In genomic region chr5:112296404-112297181, GRCm38 (mm10) we compare ENCODE assay signal across 11 mouse cellular contexts. TPM values are rescaled to one million over a fixed set of nuclear protein-coding genes. Genes with fewer than 3 reads are reported as not detected.
DNase-seq lines count a peak whose midpoint lies in the region; ATAC-seq and TF ChIP-seq lines count a peak whose summit lies in the region.
"Had no signal": no experiment of that assay in that cellular context is flagged by ENCODE, and none has a peak within 500 bp of the region (broad histone marks: within the 10 kb centered on the region; RNA-seq: fewer than 3 reads in every experiment).

No protein-coding gene starts in this region.

- no peak overlapping the region for H3K9ac ChIP-seq in neural tube, embryonic 13.5 days
- no peak overlapping the region for H3K9ac ChIP-seq in hindbrain, postnatal 0 days (replicated peaks; ENCODE audit: low read length)
- H3K9ac ChIP-seq in stomach, embryonic 15.5 days: no peak overlapping the region
- H3K9ac ChIP-seq in forebrain, embryonic 15.5 days (replicated peaks): no peak overlapping the region
- H3K9ac ChIP-seq: midbrain, embryonic 12.5 days had no signal

- peaks cover 44% of the 10 kb centered on the region for H3K4me1 ChIP-seq in neural tube, embryonic 13.5 days (replicated peaks)
- peaks cover 8% of the 10 kb centered on the region; the same call in 1 of the 2 replicates for H3K4me1 ChIP-seq in hindbrain, postnatal 0 days (ENCODE audit: insufficient read depth, low read length)
- peaks cover 37% of the 10 kb centered on the region for H3K4me1 ChIP-seq in stomach, embryonic 15.5 days
- 0 out of 2 replicates have a peak, but pooled peaks cover 8% of the 10 kb centered on the region for H3K4me1 ChIP-seq in forebrain, embryonic 15.5 days

- H3K27me3 ChIP-seq in neural tube, embryonic 13.5 days: no peaks in the 10 kb centered on the region
- H3K27me3 ChIP-seq in hindbrain, postnatal 0 days (ENCODE audit: insufficient read depth, low read length): no peaks in the 10 kb centered on the region
- no peaks in the 10 kb centered on the region for H3K27me3 ChIP-seq in stomach, embryonic 15.5 days (replicated peaks)
- no peaks in the 10 kb centered on the region for H3K27me3 ChIP-seq in forebrain, embryonic 15.5 days
- H3K27me3 ChIP-seq: midbrain, embryonic 12.5 days; Patski had no signal

- H3K9me3 ChIP-seq in neural tube, embryonic 13.5 days: no peaks in the 10 kb centered on the region
- H3K9me3 ChIP-seq in hindbrain, postnatal 0 days (ENCODE audit: low read length): no peaks in the 10 kb centered on the region
- no peaks in the 10 kb centered on the region for H3K9me3 ChIP-seq in stomach, embryonic 15.5 days
- no peaks in the 10 kb centered on the region for H3K9me3 ChIP-seq in forebrain, embryonic 15.5 days
- H3K9me3 ChIP-seq: midbrain, embryonic 12.5 days had no signal

- ATAC-seq in neural tube, embryonic 13.5 days (ENCODE audit: low read depth): no peak
- no peak for ATAC-seq in hindbrain, postnatal 0 days
- ATAC-seq in stomach, embryonic 15.5 days (ENCODE audit: insufficient read depth, low FRiP score, low read depth): peak; percentile 17; the same call in 1 of the 2 replicates
- no peak for ATAC-seq in forebrain, embryonic 15.5 days (replicated peaks)
- ATAC-seq: Patski had no signal

- peak; percentile 42 for DNase-seq in heart, postnatal 4 days
- no peak for DNase-seq in heart, postnatal 36 days
- DNase-seq in neural tube, embryonic 10.5 days (ENCODE audit: extremely low spot score, low spot score): no peak
- DNase-seq in hindbrain, postnatal 0 days (ENCODE audit: low spot score): no peak
- DNase-seq in T-cell, adult 2 months (ENCODE audit: low spot score): no peak
- DNase-seq: cerebellum, adult 9-10 months had no signal

- intact Hi-C loops in heart, postnatal 36 days (cut with DNase I): no loop called here

- 0 out of 2 replicates have a peak overlapping the region, but pooled peaks have one; percentile 9 for H3K27ac ChIP-seq in neural tube, embryonic 13.5 days (replicated peaks)
- peak overlapping the region; percentile 8; the same call in 1 of the 2 replicates for H3K27ac ChIP-seq in hindbrain, postnatal 0 days
- peak overlapping the region; percentile 59 for H3K27ac ChIP-seq in stomach, embryonic 15.5 days
- no peak overlapping the region for H3K27ac ChIP-seq in forebrain, embryonic 15.5 days (replicated peaks)
- H3K27ac ChIP-seq: midbrain, embryonic 12.5 days had no signal

- WGBS in neural tube, embryonic 13.5 days: 78% methylated on average over 6 of the region's 6 CpGs
- whole genome bisulfite sequencing in hindbrain, postnatal 0 days: 53% methylated on average over 6 of the region's 6 CpGs
- 69% methylated on average over 6 of the region's 6 CpGs for WGBS in stomach, embryonic 15.5 days
- WGBS in forebrain, embryonic 15.5 days: 63% methylated on average over 6 of the region's 6 CpGs

- no peak for TF ChIP-seq CTCF in hindbrain, postnatal 0 days (IDR thresholded peaks at IDR 0.05; ENCODE audit: low read depth)

- no peaks in the 10 kb centered on the region for H3K36me3 ChIP-seq in neural tube, embryonic 13.5 days
- no peaks in the 10 kb centered on the region for H3K36me3 ChIP-seq in hindbrain, postnatal 0 days (ENCODE audit: insufficient read depth, low read length)
- H3K36me3 ChIP-seq in stomach, embryonic 15.5 days: no peaks in the 10 kb centered on the region
- H3K36me3 ChIP-seq in forebrain, embryonic 15.5 days: no peaks in the 10 kb centered on the region
- H3K36me3 ChIP-seq: midbrain, embryonic 12.5 days had no signal

- no peak overlapping the region for H3K4me3 ChIP-seq in neural tube, embryonic 13.5 days
- no peak overlapping the region for H3K4me3 ChIP-seq in hindbrain, postnatal 0 days (ENCODE audit: low read length)
- H3K4me3 ChIP-seq in stomach, embryonic 15.5 days (replicated peaks): no peak overlapping the region
- no peak overlapping the region for H3K4me3 ChIP-seq in forebrain, embryonic 15.5 days
- H3K4me3 ChIP-seq: midbrain, embryonic 12.5 days had no signal

- no peak overlapping the region for H3K4me2 ChIP-seq in neural tube, embryonic 13.5 days
- H3K4me2 ChIP-seq in hindbrain, postnatal 0 days (ENCODE audit: low read depth, low read length): no peak overlapping the region
- H3K4me2 ChIP-seq in stomach, embryonic 15.5 days: no peak overlapping the region
- H3K4me2 ChIP-seq in forebrain, embryonic 15.5 days (replicated peaks): no peak overlapping the region
- H3K4me2 ChIP-seq: midbrain, embryonic 12.5 days had no signal

RNA-seq across cellular contexts. Expression of gene Tpst2, which starts 20.1 kb away (rescaled TPM):
- 10 to 100 TPM; 44.4 to 45.6 TPM for total RNA-seq in heart, postnatal 4 days (2021)
- 10 to 100 TPM; 39.1 to 42.0 TPM for total RNA-seq in heart, postnatal 36 days (2021)
- polyA plus RNA-seq in neural tube, embryonic 13.5 days (2015; fragmentation: Nextera tagmentation; extraction: Ambion mirVana): 28.9 and 29.5 TPM in 2 replicates
- total RNA-seq in hindbrain, postnatal 0 days (2014; rRNA removed): 46.9 and 57.0 TPM in 2 replicates
- polyA plus RNA-seq in hindbrain, postnatal 0 days (2015; fragmentation: Nextera tagmentation; extraction: Ambion mirVana): 34.4 and 37.0 TPM in 2 replicates
- 40.8 and 44.4 TPM in 2 replicates for polyA plus RNA-seq in stomach, embryonic 15.5 days (2015; fragmentation: Nextera tagmentation; extraction: Ambion mirVana)
- polyA plus RNA-seq in forebrain, embryonic 15.5 days (2015; fragmentation: Nextera tagmentation; extraction: Ambion mirVana): 28.8 and 29.5 TPM in 2 replicates

RNA-seq across cellular contexts. Expression of gene Tfip11, which starts 29.6 kb away (rescaled TPM):
- total RNA-seq in heart, postnatal 4 days (2021): 10 to 100 TPM; 20.3 to 20.5 TPM
- 10 to 100 TPM; 17.9 to 21.7 TPM for total RNA-seq in heart, postnatal 36 days (2021)
- 29.7 and 34.2 TPM in 2 replicates for polyA plus RNA-seq in neural tube, embryonic 13.5 days (2015; fragmentation: Nextera tagmentation; extraction: Ambion mirVana)
- total RNA-seq in hindbrain, postnatal 0 days (2014; rRNA removed): 16.5 and 20.2 TPM in 2 replicates
- 24.3 and 24.4 TPM in 2 replicates for polyA plus RNA-seq in hindbrain, postnatal 0 days (2015; fragmentation: Nextera tagmentation; extraction: Ambion mirVana)
- polyA plus RNA-seq in stomach, embryonic 15.5 days (2015; fragmentation: Nextera tagmentation; extraction: Ambion mirVana): 23.3 and 25.3 TPM in 2 replicates
- 33.9 and 34.4 TPM in 2 replicates for polyA plus RNA-seq in forebrain, embryonic 15.5 days (2015; fragmentation: Nextera tagmentation; extraction: Ambion mirVana)

RNA-seq across cellular contexts. Expression of gene Crybb1, which starts 41.0 kb away (rescaled TPM):
- total RNA-seq in heart, postnatal 4 days (2021): not detected
- total RNA-seq in heart, postnatal 36 days (2021): 1 to 10 TPM in 1 of 2 experiments, under 1 TPM in 1; 0.80 to 3.4 TPM
- polyA plus RNA-seq in neural tube, embryonic 13.5 days (2015; fragmentation: Nextera tagmentation; extraction: Ambion mirVana): 4.5 and 7.6 TPM in 2 replicates
- 8.0 and 11.7 TPM in 2 replicates for total RNA-seq in hindbrain, postnatal 0 days (2014; rRNA removed)
- polyA plus RNA-seq in hindbrain, postnatal 0 days (2015; fragmentation: Nextera tagmentation; extraction: Ambion mirVana): 14.2 and 14.6 TPM in 2 replicates
- polyA plus RNA-seq in stomach, embryonic 15.5 days (2015; fragmentation: Nextera tagmentation; extraction: Ambion mirVana): 4.0 TPM in 2 replicates
- 5.4 and 5.5 TPM in 2 replicates for polyA plus RNA-seq in forebrain, embryonic 15.5 days (2015; fragmentation: Nextera tagmentation; extraction: Ambion mirVana)
- polyA plus RNA-seq: Patski had no signal

RNA-seq across cellular contexts. Expression of gene Cryba4, which starts 44.3 kb away (rescaled TPM):
- total RNA-seq in heart, postnatal 4 days (2021): 1 to 10 TPM; 1.7 to 2.3 TPM
- total RNA-seq in heart, postnatal 36 days (2021): 1 to 10 TPM; 6.0 to 9.8 TPM
- 3.4 and 4.0 TPM in 2 replicates for polyA plus RNA-seq in neural tube, embryonic 13.5 days (2015; fragmentation: Nextera tagmentation; extraction: Ambion mirVana)
- total RNA-seq in hindbrain, postnatal 0 days (2014; rRNA removed): 0.26 and 1.8 TPM in 2 replicates
- 1.6 and 2.4 TPM in 2 replicates for polyA plus RNA-seq in hindbrain, postnatal 0 days (2015; fragmentation: Nextera tagmentation; extraction: Ambion mirVana)
- 1.7 TPM in 2 replicates for polyA plus RNA-seq in stomach, embryonic 15.5 days (2015; fragmentation: Nextera tagmentation; extraction: Ambion mirVana)
- 1.6 and 1.8 TPM in 2 replicates for polyA plus RNA-seq in forebrain, embryonic 15.5 days (2015; fragmentation: Nextera tagmentation; extraction: Ambion mirVana)
- polyA plus RNA-seq: Patski had no signal

RNA-seq across cellular contexts. Expression of gene Srrd, which starts 46.2 kb away (rescaled TPM):
- 10 to 100 TPM; 11.5 to 14.6 TPM for total RNA-seq in heart, postnatal 4 days (2021)
- total RNA-seq in heart, postnatal 36 days (2021): 1 to 10 TPM; 6.5 to 7.0 TPM
- 53.9 and 54.4 TPM in 2 replicates for polyA plus RNA-seq in neural tube, embryonic 13.5 days (2015; fragmentation: Nextera tagmentation; extraction: Ambion mirVana)
- 84.3 and 92.0 TPM in 2 replicates for total RNA-seq in hindbrain, postnatal 0 days (2014; rRNA removed)
- 49.1 and 56.0 TPM in 2 replicates for polyA plus RNA-seq in hindbrain, postnatal 0 days (2015; fragmentation: Nextera tagmentation; extraction: Ambion mirVana)
- polyA plus RNA-seq in stomach, embryonic 15.5 days (2015; fragmentation: Nextera tagmentation; extraction: Ambion mirVana): 34.0 and 37.3 TPM in 2 replicates
- polyA plus RNA-seq in forebrain, embryonic 15.5 days (2015; fragmentation: Nextera tagmentation; extraction: Ambion mirVana): 54.0 and 57.5 TPM in 2 replicates
